Comparison of ENCODE assay signal across 8 mouse cellular contexts in the genomic region with DNA sequence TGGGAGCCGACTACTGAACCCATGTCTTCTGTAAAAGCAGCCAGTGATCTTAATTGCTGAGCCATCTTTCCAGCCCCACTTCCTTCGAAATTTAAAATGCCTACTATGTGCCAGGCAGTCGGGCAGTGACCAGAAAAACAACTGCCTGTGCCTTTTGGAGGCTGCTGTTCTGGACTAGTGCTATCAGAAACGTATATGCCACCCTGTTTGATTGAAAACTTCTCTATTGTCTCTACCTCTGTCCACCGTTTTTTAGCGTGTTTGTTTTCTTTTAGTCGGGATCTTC. TPM values are rescaled to one million over a fixed set of nuclear protein-coding genes. Genes with fewer than 3 reads are reported as not detected.
DNase-seq lines count a peak whose midpoint lies in the region; ATAC-seq and TF ChIP-seq lines count a peak whose summit lies in the region.

No protein-coding gene starts in this region.

- ATAC-seq in lung, embryonic 15.5 days (ENCODE audit: borderline replicate concordance, extremely low read depth, low FRiP score, low TSS enrichment), result no peak
- ATAC-seq in intestine, postnatal 0 days, result no peak
- no peak for ATAC-seq in neural tube, embryonic 14.5 days (ENCODE audit: low read depth)

- H3K9ac ChIP-seq in lung, embryonic 15.5 days, result peak overlapping the region; percentile 65
- H3K9ac ChIP-seq in intestine, postnatal 0 days (ENCODE audit: low read depth, low read length), result peak overlapping the region; percentile 91; the same call in 1 of the 2 replicates
- H3K9ac ChIP-seq in neural tube, embryonic 14.5 days (replicated peaks; ENCODE audit: low read depth, low read length), result peak overlapping the region; percentile 96

- 29% methylated on average over 7 of the region's 7 CpGs for WGBS in lung, embryonic 15.5 days
- 33% methylated on average over 7 of the region's 7 CpGs for WGBS in intestine, postnatal 0 days
- WGBS in neural tube, embryonic 14.5 days, result 40% methylated on average over 7 of the region's 7 CpGs

- H3K36me3 ChIP-seq in lung, embryonic 15.5 days, result peaks cover 41% of the 10 kb centered on the region
- H3K36me3 ChIP-seq in intestine, postnatal 0 days (ENCODE audit: control insufficient read depth, insufficient read depth), result peaks cover 25% of the 10 kb centered on the region
- H3K36me3 ChIP-seq in neural tube, embryonic 14.5 days (ENCODE audit: control insufficient read depth, insufficient read depth, low read length), result peaks cover 17% of the 10 kb centered on the region

- H3K9me3 ChIP-seq in lung, embryonic 15.5 days, result no peaks in the 10 kb centered on the region
- H3K9me3 ChIP-seq in intestine, postnatal 0 days (ENCODE audit: control insufficient read depth), result no peaks in the 10 kb centered on the region
- H3K9me3 ChIP-seq in neural tube, embryonic 14.5 days (ENCODE audit: control insufficient read depth, low read length), result no peaks in the 10 kb centered on the region

- H3K4me3 ChIP-seq in lung, embryonic 15.5 days, result peak overlapping the region; percentile 91
- H3K4me3 ChIP-seq in embryonic fibroblast, embryonic 13.5 days (ENCODE audit: insufficient read depth, low read length), result peak overlapping the region; percentile 75
- H3K4me3 ChIP-seq in intestine, postnatal 0 days (ENCODE audit: low read depth, low read length), result peak overlapping the region; percentile 77
- peak overlapping the region; percentile 98 for H3K4me3 ChIP-seq in neural tube, embryonic 14.5 days (ENCODE audit: low read depth, low read length)

- no peak for DNase-seq in lung, postnatal 10 days
- DNase-seq in layer of hippocampus, postnatal 10 days (ENCODE audit: low spot score in 2 of 2), result no peak
- DNase-seq in ovary, postnatal 36 days (ENCODE audit: low spot score), result no peak
- no peak for DNase-seq in right cerebral cortex, adult 2 months (ENCODE audit: low spot score in 2 of 2)

- peaks cover 34% of the 10 kb centered on the region for H3K4me1 ChIP-seq in lung, embryonic 15.5 days
- peaks cover 3% of the 10 kb centered on the region for H3K4me1 ChIP-seq in embryonic fibroblast, embryonic 13.5 days (ENCODE audit: control insufficient read depth, insufficient read depth, low read length)
- H3K4me1 ChIP-seq in intestine, postnatal 0 days (replicated peaks; ENCODE audit: control insufficient read depth, insufficient read depth, low read length), result no peaks in the 10 kb centered on the region
- H3K4me1 ChIP-seq in neural tube, embryonic 14.5 days (ENCODE audit: control insufficient read depth, insufficient read depth, low read length), result peaks cover 20% of the 10 kb centered on the region

- no peak for TF ChIP-seq CTCF in embryonic fibroblast, embryonic 13.5 days (IDR thresholded peaks at IDR 0.05; ENCODE audit: borderline replicate concordance, insufficient read depth, low read length)
- TF ChIP-seq CTCF in intestine, postnatal 0 days (IDR thresholded peaks at IDR 0.05; ENCODE audit: low read depth), result no peak

- TF ChIP-seq POLR2A in embryonic fibroblast, embryonic 13.5 days (IDR thresholded peaks at IDR 0.05; ENCODE audit: low read depth, low read length), result no peak

- peak overlapping the region; percentile 92; the same call in 1 of the 2 replicates for H3K27ac ChIP-seq in lung, embryonic 15.5 days
- H3K27ac ChIP-seq in embryonic fibroblast, embryonic 13.5 days (ENCODE audit: insufficient read depth, low read length), result 0 out of 2 replicates have a peak overlapping the region, but pooled peaks have one; percentile 15
- 0 out of 2 replicates have a peak overlapping the region, but pooled peaks have one; percentile 90 for H3K27ac ChIP-seq in intestine, postnatal 0 days (ENCODE audit: low read depth, low read length)
- H3K27ac ChIP-seq in neural tube, embryonic 14.5 days (ENCODE audit: low read depth, low read length), result peak overlapping the region; percentile 87

- H3K27me3 ChIP-seq in lung, embryonic 15.5 days, result no peaks in the 10 kb centered on the region
- no peaks in the 10 kb centered on the region for H3K27me3 ChIP-seq in intestine, postnatal 0 days (replicated peaks; ENCODE audit: control insufficient read depth, insufficient read depth, low read length)
- H3K27me3 ChIP-seq in neural tube, embryonic 14.5 days (ENCODE audit: control insufficient read depth, insufficient read depth, low read length), result 0 out of 2 replicates have a peak, but pooled peaks cover 3% of the 10 kb centered on the region

- peak overlapping the region; percentile 58 for H3K4me2 ChIP-seq in lung, embryonic 15.5 days
- H3K4me2 ChIP-seq in intestine, postnatal 0 days (replicated peaks; ENCODE audit: low read depth), result peak overlapping the region; percentile 72
- H3K4me2 ChIP-seq in neural tube, embryonic 14.5 days (ENCODE audit: low read depth, low read length), result peak overlapping the region; percentile 79

RNA-seq across cellular contexts. Expression of gene Elavl1, which starts 0.5 kb away (rescaled TPM):
- polyA plus RNA-seq in lung, embryonic 15.5 days (2015; fragmentation: Nextera tagmentation; extraction: Ambion mirVana), result 270 and 272 TPM in 2 replicates
- polyA plus RNA-seq in embryonic fibroblast, embryonic 13.5 days (2011; ENCODE audit: insufficient read length, low read depth, missing spikeins), result 81.5 and 86.0 TPM in 2 replicates
- polyA plus RNA-seq in intestine, postnatal 0 days (2015; fragmentation: Nextera tagmentation; extraction: Ambion mirVana), result 64.8 and 73.4 TPM in 2 replicates
- polyA plus RNA-seq in neural tube, embryonic 14.5 days (2014; fragmentation: Nextera tagmentation; extraction: Ambion mirVana), result 106 and 120 TPM in 2 replicates
- 10 to 100 TPM; 65.5 to 75.7 TPM for total RNA-seq in layer of hippocampus, postnatal 10 days (2021)

RNA-seq across cellular contexts. Expression of gene Ccl25, which starts 0.7 kb away (rescaled TPM):
- polyA plus RNA-seq in lung, embryonic 15.5 days (2015; fragmentation: Nextera tagmentation; extraction: Ambion mirVana), result 16.8 and 30.8 TPM in 2 replicates
- 11.1 and 13.9 TPM in 2 replicates for polyA plus RNA-seq in embryonic fibroblast, embryonic 13.5 days (2011; ENCODE audit: insufficient read length, low read depth, missing spikeins)
- 190 and 217 TPM in 2 replicates for polyA plus RNA-seq in intestine, postnatal 0 days (2015; fragmentation: Nextera tagmentation; extraction: Ambion mirVana)
- 21.4 and 24.3 TPM in 2 replicates for polyA plus RNA-seq in neural tube, embryonic 14.5 days (2014; fragmentation: Nextera tagmentation; extraction: Ambion mirVana)
- total RNA-seq in layer of hippocampus, postnatal 10 days (2021), result 10 to 100 TPM; 23.0 to 24.1 TPM

RNA-seq across cellular contexts. Expression of gene Timm44, which starts 50.0 kb away (rescaled TPM):
- 55.1 and 56.0 TPM in 2 replicates for polyA plus RNA-seq in lung, embryonic 15.5 days (2015; fragmentation: Nextera tagmentation; extraction: Ambion mirVana)
- polyA plus RNA-seq in embryonic fibroblast, embryonic 13.5 days (2011; ENCODE audit: insufficient read length, low read depth, missing spikeins), result 62.9 and 73.5 TPM in 2 replicates
- 33.7 and 35.5 TPM in 2 replicates for polyA plus RNA-seq in intestine, postnatal 0 days (2015; fragmentation: Nextera tagmentation; extraction: Ambion mirVana)
- 52.2 and 52.3 TPM in 2 replicates for polyA plus RNA-seq in neural tube, embryonic 14.5 days (2014; fragmentation: Nextera tagmentation; extraction: Ambion mirVana)
- total RNA-seq in layer of hippocampus, postnatal 10 days (2021), result 10 to 100 TPM; 70.8 to 77.2 TPM

Comparison
In these comparisons a context has a peak if more than half of its experiments do, and no peak if none do; other contexts are left out.
1. H3K27ac ChIP-seq: peak in every context shown above with its lines; median percentile 92 in lung, embryonic 15.5 days; 90 in intestine, postnatal 0 days; 87 in neural tube, embryonic 14.5 days; 15 in embryonic fibroblast, embryonic 13.5 days.